Mouse (Mus musculus) gastrocnemius, adult 8-10 months (tissue): ENCODE measurements at regions not wholly inside any gene's neighbourhood (a gene's known extent, or its start where the extent isn't known, plus 50 kb on each side); places are given as distances from the start of the nearest gene placed in this dataset.

Experiments
- DNase-seq, 2 experiments: peaks; one replicate each; pipeline ENCODE4 v3.0.0; 2022; ENCODE audit warnings: low spot score in 2 of 2

DNA sequence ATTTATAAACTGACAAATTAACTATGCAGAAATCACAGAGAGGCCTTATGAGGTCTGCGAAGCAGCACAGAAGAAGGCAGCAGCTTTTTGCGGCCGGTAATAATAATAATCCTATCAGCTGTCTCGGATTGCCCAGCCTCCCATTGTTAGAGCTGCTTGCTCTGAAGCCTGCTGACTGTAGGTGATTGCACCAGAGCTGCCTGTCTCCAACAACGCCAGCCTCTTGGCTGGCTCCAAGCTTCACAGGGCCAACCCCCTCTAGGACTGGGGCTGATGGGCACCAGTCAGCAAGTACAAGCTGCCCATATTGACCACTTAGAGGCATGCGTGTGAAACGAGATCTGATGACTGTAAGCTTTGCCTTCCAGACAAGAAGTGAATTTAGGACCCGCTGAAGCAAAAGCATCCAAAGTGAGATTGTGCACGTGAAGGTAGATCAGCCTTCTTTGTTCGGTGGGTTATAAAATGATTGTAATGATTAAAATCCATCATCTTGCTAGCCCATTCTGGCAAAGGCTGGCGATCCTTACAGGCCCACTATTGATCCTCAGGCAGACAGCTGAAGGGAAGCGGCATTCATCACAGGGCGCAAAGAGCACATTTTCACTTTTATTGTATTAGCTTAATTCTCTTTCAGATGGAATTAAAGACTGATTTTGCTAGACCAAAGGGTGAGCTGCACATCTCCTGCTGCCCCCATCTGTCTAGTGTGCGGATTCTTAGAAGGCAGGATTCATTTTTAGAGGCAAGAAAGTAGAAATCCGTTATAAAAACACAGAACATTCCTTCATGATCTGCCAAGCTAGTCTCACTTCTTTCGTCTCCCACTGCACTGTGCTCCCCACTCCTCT is 503.2 kb upstream of the Smim15 start:
- no peak for DNase-seq

- no peak for DNase-seq
These were observed 503.9 kb upstream of the Smim15 start for GRCm38 (mm10) chr13:107540305-107540704.

DNA sequence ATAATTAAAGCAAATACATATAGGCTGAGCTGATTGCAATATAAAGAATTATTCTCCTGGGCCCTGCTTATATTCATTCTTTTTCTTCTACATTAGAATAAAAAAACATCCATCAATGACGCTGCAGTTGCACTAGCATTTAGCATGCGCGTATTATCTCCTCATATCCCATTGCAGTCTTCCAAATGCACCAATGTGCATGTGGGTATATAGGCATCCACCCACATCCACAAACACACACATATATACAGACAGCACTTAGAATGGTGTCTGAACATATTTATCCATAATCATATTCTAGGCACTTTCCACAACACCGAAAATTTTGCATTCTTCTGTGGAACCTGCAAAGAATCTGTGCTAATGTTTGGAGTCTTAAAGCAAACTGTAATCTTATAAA is 504.4 kb upstream of the Smim15 start:
- no peak for DNase-seq

DNA sequence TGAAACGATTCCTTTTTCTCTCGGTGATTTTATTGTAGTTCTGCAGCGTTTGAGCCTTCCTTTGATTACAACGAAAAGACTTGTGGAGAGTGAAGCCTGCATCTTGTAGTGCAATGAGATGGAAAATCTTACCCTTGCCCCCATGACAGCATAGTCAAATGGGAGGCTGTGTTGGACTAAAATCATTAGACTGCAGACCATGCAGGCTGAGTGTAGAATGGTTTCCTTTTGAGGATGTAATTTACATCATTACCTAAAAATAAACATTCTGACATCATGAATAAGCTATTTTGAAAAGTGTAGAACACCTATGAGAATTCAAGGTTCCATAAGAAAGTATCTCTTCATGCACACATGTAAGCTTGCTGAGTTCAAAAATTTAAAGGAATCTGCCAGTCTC is 504.9 kb upstream of the Smim15 start:
- no peak for DNase-seq

GRCm38 (mm10) chr13:107535213-107535612 is 509.0 kb upstream of the Smim15 start:
- DNase-seq = no peak

DNA sequence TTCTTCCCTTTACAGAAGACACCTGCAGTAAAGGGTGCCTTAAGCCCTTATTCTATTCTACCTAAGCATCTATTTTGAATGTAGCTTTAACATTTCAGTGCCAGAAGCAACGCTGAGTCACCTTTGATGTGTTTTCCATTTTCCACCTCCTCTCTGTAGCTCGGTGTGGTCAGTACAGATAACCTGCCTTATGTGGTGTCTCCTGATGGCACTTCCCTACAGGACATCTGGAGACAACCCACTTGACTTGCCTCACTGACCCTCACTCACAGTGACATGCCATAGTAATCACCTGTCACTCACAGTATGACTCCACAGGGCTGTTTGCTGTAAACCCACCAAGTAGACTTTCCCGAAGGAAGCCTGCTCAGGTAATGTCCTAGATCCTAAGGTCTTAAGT is 510.9 kb upstream of the Smim15 start:
- no peak for DNase-seq

- no peak for DNase-seq
These were observed 509.6 kb upstream of the Kif2a start for GRCm38 (mm10) chr13:107531528-107531927.

DNA sequence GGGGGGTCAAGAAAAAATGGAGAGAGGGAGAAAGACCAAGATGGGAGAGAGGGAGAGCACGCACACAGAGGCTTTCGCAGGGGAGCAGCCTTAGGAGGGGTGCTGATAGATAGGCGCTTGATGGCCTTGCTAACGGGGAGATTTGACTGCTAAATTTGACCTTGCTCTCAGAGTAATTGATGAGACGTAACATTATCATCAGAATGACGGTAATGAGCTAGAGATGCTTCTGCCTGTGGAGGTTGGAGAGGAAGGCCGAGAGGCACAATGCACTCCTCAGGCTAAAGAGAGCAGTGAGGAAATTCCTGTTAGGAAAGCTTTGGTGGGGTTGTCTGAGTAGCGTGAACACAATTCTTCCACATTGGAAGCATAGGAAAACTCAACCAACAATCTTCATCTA is 509.1 kb upstream of the Kif2a start:
- no peak for DNase-seq

DNA sequence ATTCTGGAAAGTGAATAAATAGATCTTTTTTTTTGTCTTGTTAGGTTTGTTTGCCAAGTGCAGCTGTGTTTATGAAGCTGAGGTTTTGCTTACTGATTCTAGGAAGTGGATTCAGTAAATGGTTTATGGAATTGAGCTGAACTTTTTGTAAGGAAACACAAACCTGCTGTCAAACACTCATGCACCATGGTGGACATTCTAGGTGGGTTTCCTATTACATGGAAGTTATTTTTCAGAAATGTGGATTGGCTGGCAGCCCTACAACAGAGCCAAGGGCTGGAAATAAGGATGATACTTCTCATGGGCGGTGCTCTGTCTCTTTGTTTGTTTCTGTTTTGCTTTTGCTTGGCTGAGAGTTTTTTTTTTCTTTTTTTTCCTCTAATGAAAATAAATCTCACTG is 508.5 kb upstream of the Kif2a start:
- DNase-seq = no peak

- no peak for DNase-seq
These were observed 507.0 kb upstream of the Kif2a start for GRCm38 (mm10) chr13:107528724-107529456.

DNA sequence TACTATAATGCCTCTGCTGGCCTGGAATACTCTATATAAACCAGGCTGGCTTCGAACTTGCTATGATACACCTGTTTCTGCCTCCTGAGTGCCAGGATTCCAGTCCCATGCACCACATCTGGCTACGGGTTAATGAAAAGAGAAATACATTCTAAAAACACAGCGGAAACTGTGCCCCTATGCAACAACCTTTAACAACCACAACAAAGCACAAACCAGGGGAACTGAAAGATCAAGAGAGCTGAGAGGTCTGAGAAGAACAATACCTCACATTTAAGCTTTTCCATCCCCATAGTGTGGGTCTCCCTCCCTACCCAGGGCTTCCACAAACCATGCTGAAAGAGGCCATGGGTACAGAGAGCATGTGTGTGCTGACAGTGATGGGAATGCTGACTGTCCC is 501.0 kb upstream of the Kif2a start:
- DNase-seq = no peak

DNA sequence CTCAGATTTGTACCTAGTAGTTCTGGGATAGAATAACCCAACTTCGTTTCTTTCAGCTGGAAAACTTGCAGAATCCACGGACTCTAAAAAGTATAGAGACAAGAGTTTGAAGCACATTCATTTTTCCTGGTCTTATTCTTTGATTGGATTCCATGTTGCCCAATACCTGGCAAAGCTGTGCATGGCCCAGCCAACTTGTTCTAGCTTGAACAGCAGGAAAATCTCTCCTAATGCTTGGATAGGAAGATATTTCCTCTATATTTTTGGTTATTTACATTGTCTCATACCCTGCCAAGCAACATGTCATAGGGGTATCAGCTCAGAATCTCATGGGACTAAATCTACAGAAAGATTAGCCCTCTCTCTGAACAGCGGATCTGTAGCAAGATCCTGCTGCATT is 492.3 kb upstream of the Kif2a start:
- no peak for DNase-seq

GRCm38 (mm10) chr13:107513274-107514146 is 491.6 kb upstream of the Kif2a start:
- DNase-seq = no peak

GRCm38 (mm10) chr13:107507336-107507735 is 485.4 kb upstream of the Kif2a start:
- DNase-seq = no peak

DNA sequence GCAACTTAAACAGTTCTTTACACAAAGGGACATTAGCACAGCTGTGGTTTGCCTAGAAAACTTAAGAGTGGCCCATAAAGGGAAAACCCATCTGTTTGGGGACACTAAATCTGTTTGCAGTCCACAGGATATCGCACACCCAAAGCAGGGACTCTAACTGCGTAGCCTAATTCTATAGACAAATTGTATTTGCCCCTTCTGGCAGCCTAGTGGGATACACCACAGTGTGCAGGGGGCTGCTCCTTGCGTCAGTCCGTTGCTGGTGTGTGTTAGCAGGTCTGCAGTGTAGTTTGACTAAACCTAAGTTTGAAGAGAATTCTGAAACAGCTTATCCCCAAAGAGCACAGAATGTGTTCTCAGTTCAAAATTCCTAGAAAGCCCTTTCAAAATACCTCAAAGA is 484.9 kb upstream of the Kif2a start:
- no peak for DNase-seq

DNA sequence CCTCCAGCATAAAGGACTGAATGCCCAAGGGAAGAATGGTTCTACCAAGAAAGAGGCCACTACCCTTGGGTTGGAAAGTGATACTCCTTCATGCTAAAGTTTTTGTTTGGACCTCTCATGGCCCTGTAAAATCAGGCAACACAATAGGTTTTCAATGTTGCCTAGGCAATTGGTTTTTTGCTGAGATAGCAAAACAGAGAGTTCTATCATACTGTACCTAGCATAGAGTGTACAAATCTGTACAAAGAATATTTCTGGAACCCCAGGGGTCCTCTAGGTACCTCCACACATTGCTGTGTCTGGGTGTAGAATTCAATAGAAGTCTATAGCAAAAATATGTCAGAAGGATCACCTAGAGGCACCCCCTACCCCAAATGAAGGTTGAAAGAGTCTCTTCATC is 483.4 kb upstream of the Kif2a start:
- DNase-seq = no peak

GRCm38 (mm10) chr13:107502261-107502660 is 480.3 kb upstream of the Kif2a start:
- DNase-seq = no peak

DNA sequence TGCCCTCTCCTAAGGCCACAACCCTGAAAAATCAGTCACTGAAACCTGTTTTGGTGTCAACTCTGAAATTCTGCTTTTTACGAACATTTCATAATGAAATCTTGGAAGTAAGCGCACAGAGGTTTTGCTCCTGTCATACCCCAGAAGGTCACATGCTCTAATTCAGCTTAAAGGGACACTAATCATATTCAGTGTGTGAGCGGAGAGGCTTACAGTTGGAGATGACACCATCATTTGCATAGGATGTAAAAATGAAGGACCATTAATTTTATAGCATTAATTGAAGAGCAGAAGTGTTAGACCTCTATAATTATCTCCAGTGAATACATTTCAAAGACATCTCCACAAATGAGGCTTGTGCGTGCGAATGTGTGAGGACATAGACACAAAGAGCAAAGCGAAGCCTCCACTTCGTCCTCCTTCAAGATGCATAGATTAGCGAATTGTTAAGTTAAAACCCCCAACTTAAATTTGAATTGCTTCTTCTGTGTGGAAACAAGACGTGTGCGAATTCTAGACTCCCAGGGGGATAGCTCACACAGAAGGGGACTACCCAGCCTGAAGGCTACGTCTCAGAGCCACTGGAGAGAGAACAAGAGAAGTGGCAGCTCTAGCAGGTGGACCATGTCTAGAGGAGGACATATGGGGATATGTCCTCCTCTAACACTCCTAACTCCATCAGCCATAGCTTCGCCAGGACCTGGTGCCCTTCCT is 479.0 kb upstream of the Kif2a start:
- no peak for DNase-seq

- no peak for DNase-seq
These were observed 477.4 kb upstream of the Kif2a start for GRCm38 (mm10) chr13:107499296-107499695.

DNA sequence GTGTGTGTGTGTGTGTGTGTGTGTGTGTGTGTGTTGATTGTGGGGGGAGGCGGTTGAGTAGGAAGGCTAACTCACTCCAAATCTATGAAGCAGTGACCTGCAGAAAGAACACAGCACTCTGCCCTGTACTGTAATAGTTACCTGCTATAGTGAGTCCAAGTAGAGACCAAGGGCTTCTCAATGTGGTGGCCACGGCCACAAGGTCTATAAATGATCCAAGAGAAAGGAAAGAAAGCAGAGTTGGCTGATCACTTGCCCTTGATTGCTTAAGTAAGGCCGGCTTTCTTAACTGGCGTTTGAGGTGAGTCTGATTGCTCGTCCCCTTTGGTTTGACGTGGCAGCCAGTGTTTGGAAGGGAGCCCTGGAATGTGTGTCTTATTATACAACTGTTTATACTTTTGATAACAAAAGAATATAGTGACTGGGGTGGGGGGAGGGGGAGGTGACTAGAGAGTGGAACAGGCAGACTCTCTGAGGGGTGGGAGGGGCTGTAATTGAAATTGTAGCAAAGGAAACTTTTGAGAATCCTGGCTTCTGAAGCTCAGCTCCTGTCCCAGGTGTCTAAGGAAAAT is 473.3 kb upstream of the Kif2a start:
- DNase-seq = no peak

- DNase-seq = no peak
These were observed 471.8 kb upstream of the Kif2a start for GRCm38 (mm10) chr13:107493765-107494164.
